Mouse (Mus musculus): ENCODE measurements at regions not wholly inside any gene's neighbourhood (a gene's known extent, or its start where the extent isn't known, plus 50 kb on each side); places are given as distances from the start of the nearest gene placed in this dataset.
A peak's percentile ranks its signal among the peaks of the same experiment; 100 is the strongest.

GRCm38 (mm10) chr12:25378036-25378645 is 281.2 kb upstream of the Id2 start:
- no peak for DNase-seq

- no peak for DNase-seq
These were observed 279.5 kb upstream of the Id2 start for GRCm38 (mm10) chr12:25376451-25376850.

- DNase-seq: no peak
These were observed 270.6 kb upstream of the Id2 start for GRCm38 (mm10) chr12:25367541-25367940.

GRCm38 (mm10) chr12:25365600-25366267 is 268.8 kb upstream of the Id2 start:
- no peak for DNase-seq

GRCm38 (mm10) chr12:25364966-25365568 is 268.1 kb upstream of the Id2 start:
- DNase-seq: peak; percentile 20

GRCm38 (mm10) chr12:25363839-25364238 is 266.9 kb upstream of the Id2 start:
- DNase-seq: no peak

- no peak for DNase-seq
These were observed 266.4 kb upstream of the Id2 start for GRCm38 (mm10) chr12:25363341-25363740.

- DNase-seq: no peak
These were observed 265.8 kb upstream of the Id2 start for GRCm38 (mm10) chr12:25362771-25363170.

GRCm38 (mm10) chr12:25360726-25361125 is 263.8 kb upstream of the Id2 start:
- no peak for DNase-seq

- DNase-seq: no peak
These were observed 263.0 kb upstream of the Id2 start for GRCm38 (mm10) chr12:25359931-25360330.

- DNase-seq: no peak
These were observed 262.0 kb upstream of the Id2 start for GRCm38 (mm10) chr12:25358846-25359525.

GRCm38 (mm10) chr12:25356774-25357173 is 259.8 kb upstream of the Id2 start:
- no peak for DNase-seq

- no peak for DNase-seq
These were observed 258.3 kb upstream of the Id2 start for GRCm38 (mm10) chr12:25355217-25355616.

- no peak for DNase-seq
These were observed 256.5 kb upstream of the Id2 start for GRCm38 (mm10) chr12:25353402-25353896.

GRCm38 (mm10) chr12:25352160-25352559 is 255.2 kb upstream of the Id2 start:
- DNase-seq: no peak

GRCm38 (mm10) chr12:25344354-25344753 is 247.4 kb upstream of the Id2 start:
- peak; percentile 41 for DNase-seq

- DNase-seq: no peak
These were observed 241.8 kb upstream of the Id2 start for GRCm38 (mm10) chr12:25338771-25339170.

GRCm38 (mm10) chr12:25335930-25336329 is 239.0 kb upstream of the Id2 start:
- no peak for DNase-seq

GRCm38 (mm10) chr12:25335069-25335468 is 238.1 kb upstream of the Id2 start:
- no peak for DNase-seq

- no peak for DNase-seq
These were observed 235.6 kb upstream of the Id2 start for GRCm38 (mm10) chr12:25332384-25333035.

GRCm38 (mm10) chr12:25330004-25330708 is 233.2 kb upstream of the Id2 start:
- no peak for DNase-seq

- DNase-seq: no peak
These were observed 229.0 kb upstream of the Id2 start for GRCm38 (mm10) chr12:25325901-25326300.
